Mouse (Mus musculus) macrophage (primary cell): ENCODE measurements around the gene Tuba3a. TPM values are rescaled to one million over a fixed set of nuclear protein-coding genes. Genes with fewer than 3 reads are reported as not detected.

Experiments used
- H3K27ac ChIP-seq: fragments of 350-480 bp; formaldehyde crosslinking; 2 replicates; pipeline ENCODE4 v1.9.0; 2021
- H3K36me3 ChIP-seq: fragments of 350-480 bp; formaldehyde crosslinking; 2 replicates; pipeline ENCODE4 v1.9.0; 2021; ENCODE audit errors: inconsistent target
- H3K4me3 ChIP-seq: fragments of 350-480 bp; formaldehyde crosslinking; 2 replicates; pipeline ENCODE4 v1.9.0; 2021; ENCODE audit errors: inconsistent target
- H3K79me2 ChIP-seq: fragments of 350-480 bp; formaldehyde crosslinking; 2 replicates; pipeline ENCODE4 v1.9.0; 2021; ENCODE audit errors: inconsistent target
- WGBS: methylation state at CpG from one replicate; pipeline ENCODE4 v1.1.7; 2026; ENCODE audit warnings: inconsistent platforms; ENCODE audit not compliant: missing documents; 5-methylcytosine and 5-hydroxymethylcytosine counted together
- polyA plus RNA-seq: library from polyadenylated mRNA; stranded (reverse); fragments of 250-400 nt; gene quantifications from 3 replicates; pipeline ENCODE4 v1.2.4, GENCODE M21; 2018; ENCODE audit warnings: inconsistent platforms
- total RNA-seq, 78 experiments: library from RNA; depleted of rRNA; stranded (reverse); fragments of 250-400 nt; gene quantifications; 1 replicate in 9 of 78; 2 replicates in 24 of 78; 3 replicates in 43 of 78; 4 replicates in 2 of 78; pipeline ENCODE4 v1.2.4; 2018; ENCODE audit warnings: inconsistent platforms in 56 of 78

Tuba3a gene
- not detected for total RNA-seq (2018; cell fraction: chromatin; rRNA removed)
- not detected for total RNA-seq (2018; cell fraction: cytosol; rRNA removed)
- total RNA-seq (2018; cell fraction: nucleus; rRNA removed): not detected
- not detected in 3 replicates for polyA plus RNA-seq

- 95% methylated on average over 15 of the region's 22 CpGs for WGBS
- Histone ChIP-seq H3K36me3 (no peaks in the 10 kb centered on the region), H3K79me2 (no peaks in the 10 kb centered on the region), H3K4me3 (no peak within 1 kb of the TSS), H3K27ac (no peak within 1 kb of the TSS)
Observed at GRCm38 (mm10) chr6:125285890-125286289, at the start of gene Tuba3a. Tuba3a (minus strand) TSS chr6:125286042.

- peak overlapping the region; percentile 63 for H3K27ac ChIP-seq
- 10% methylated on average over 2 of the region's 2 CpGs for WGBS
Observed at GRCm38 (mm10) chr6:125334356-125334755, 48.5 kb upstream of the Tuba3a start.

DNA sequence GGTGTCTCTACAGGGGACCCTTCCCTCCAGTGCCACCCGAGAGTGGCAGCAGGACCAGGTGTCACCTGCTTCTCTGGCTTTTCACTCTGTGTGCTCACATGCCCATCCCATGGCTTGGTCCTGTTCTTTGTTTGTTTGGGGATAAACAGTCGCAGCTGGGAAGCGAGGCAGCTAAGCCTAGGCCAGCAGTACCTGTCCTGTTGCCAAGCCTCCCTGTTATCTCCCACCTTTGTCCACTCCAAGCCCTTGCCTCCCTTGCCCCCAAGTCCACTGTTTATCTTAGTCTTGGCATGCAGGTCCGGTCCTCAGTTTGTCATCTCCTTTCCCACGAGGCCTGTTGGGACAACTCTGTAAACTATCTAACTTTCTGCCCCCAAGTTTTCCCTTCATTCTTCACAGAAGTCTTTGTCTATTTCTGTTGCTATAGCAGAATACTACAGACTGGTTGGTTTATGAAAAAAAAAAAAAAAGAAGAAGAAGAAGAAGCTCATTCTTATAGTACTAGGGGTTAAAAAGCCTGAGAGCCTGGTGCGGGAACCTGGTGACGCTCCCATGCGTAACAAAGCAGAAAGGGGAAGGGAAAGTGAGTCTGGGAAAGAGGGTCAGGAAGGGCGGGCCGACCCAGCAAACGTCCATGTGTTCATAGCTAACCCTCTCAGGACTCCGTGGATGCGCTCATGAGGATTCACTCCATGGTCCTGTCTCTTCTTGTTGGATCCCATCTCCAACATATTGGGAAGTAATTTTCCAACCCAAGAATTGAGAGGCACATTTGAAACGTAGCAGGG lies 47.5 kb upstream of the Tuba3a start:
- no peaks in the 10 kb centered on the region for H3K36me3 ChIP-seq
- H3K79me2 ChIP-seq: no peaks in the 10 kb centered on the region
- WGBS: 26% methylated on average over 14 of the region's 14 CpGs
- H3K27ac ChIP-seq: peak overlapping the region; percentile 63
- H3K4me3 ChIP-seq: no peak overlapping the region

More at GRCm38 (mm10) chr6:125334356-125334755, 48.5 kb upstream of the Tuba3a start:
- H3K36me3 ChIP-seq: no peaks in the 10 kb centered on the region
- H3K4me3 ChIP-seq: no peak overlapping the region
- no peaks in the 10 kb centered on the region for H3K79me2 ChIP-seq

- Histone ChIP-seq H3K4me3 (peak overlapping the region; percentile 20; the same call in 1 of the 2 replicates), H3K27ac (no peak overlapping the region), H3K36me3 (no peaks in the 10 kb centered on the region), H3K79me2 (no peaks in the 10 kb centered on the region)
- WGBS: 6% methylated on average over 39 of the region's 39 CpGs
Observed at GRCm38 (mm10) chr6:125330626-125331326, 44.9 kb upstream of the Tuba3a start.

DNA sequence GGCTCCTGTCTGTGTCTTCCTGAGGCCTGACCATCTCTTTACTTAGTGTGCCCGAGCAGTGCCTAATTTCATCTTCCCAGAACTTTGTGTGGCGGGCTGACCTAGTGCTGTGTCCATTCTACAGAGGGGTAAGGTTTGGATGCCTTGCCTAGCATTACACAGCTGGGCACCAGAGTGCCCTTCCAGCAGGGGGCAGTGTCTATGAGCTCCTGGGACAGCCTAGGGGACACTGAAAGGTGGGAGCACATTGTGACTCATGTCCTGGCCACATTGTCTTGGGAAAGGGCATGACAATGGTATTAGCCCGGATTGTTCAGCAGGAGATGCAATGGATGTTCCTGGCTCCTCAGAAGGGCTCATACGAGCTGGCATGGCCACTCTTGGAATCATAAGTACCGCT lies 42.4 kb upstream of the Tuba3a start:
- Histone ChIP-seq H3K27ac (no peak overlapping the region), H3K79me2 (no peaks in the 10 kb centered on the region), H3K36me3 (no peaks in the 10 kb centered on the region), H3K4me3 (no peak overlapping the region)
- 88% methylated on average over 5 of the region's 5 CpGs for WGBS

DNA sequence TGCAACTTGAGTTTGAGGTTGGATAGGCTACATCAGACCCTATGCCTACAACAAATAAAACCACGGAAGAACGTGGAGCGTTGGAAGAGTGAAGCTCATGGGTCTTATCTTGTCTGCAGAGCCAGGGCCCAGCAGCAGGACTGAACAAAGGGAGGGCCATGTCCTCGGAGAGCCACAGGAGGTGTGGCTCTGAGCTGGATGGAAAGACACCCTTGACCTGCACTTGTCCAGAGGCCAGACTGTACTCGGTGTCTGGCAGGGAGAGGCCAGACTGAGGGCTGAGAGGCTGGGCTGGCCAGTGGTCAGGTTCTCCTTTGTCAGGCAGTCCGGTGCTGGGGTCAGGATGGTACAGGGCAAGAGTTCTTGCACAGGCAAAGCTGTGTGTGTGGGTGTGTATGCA lies 39.5 kb upstream of the Tuba3a start:
- Histone ChIP-seq H3K4me3 (no peak overlapping the region), H3K79me2 (no peaks in the 10 kb centered on the region), H3K36me3 (no peaks in the 10 kb centered on the region), H3K27ac (no peak overlapping the region)
- WGBS: 83% methylated on average over 6 of the region's 6 CpGs

GRCm38 (mm10) chr6:125323547-125323946 lies 37.7 kb upstream of the Tuba3a start:
- 73% methylated on average over 6 of the region's 6 CpGs for WGBS
- Histone ChIP-seq H3K36me3 (no peaks in the 10 kb centered on the region), H3K4me3 (no peak overlapping the region), H3K27ac (no peak overlapping the region), H3K79me2 (no peaks in the 10 kb centered on the region)

GRCm38 (mm10) chr6:125322794-125323193 lies 37.0 kb upstream of the Tuba3a start:
- 93% methylated on average over 13 of the region's 13 CpGs for WGBS
- H3K27ac ChIP-seq: no peak overlapping the region
- H3K4me3 ChIP-seq: no peak overlapping the region
- H3K79me2 ChIP-seq: no peaks in the 10 kb centered on the region
- H3K36me3 ChIP-seq: no peaks in the 10 kb centered on the region

DNA sequence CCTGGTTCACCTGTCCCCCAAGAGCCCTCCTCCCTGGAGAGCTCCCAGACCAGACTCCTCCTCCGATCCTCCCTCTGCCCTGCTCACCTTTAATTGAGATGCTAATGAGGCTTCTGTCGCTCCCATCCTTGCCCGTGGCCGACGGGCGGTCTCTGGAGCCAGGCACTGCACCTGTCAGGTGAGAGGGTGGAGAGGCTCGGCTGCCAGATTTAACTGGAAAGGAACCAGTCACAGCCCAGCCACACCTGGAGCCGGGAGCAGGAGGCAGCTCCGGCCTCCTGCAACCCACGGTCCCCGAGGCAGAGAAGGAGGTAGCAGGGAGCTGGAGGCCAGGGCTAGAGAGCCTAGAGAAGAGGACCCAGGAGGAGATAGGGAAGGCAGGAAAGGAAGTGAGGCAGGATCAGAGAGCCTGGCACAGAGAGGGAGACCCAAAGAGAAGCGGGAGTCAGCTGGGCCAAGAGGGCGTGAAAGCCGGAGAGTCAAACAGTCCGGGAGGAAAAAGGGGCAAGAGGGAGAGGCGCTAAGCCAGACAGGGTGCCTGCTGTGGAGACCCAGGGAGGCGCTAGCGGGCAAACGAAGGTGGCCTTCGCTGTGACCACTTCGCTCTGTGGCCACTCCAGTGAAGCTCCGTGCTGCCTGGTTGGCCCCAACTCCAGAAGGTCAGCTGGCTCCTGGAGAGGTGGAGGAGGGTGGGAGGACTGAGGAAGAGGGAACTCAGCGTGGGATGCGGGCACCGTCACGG lies 35.4 kb upstream of the Tuba3a start:
- WGBS: 68% methylated on average over 26 of the region's 26 CpGs
- Histone ChIP-seq H3K36me3 (no peaks in the 10 kb centered on the region), H3K27ac (no peak overlapping the region), H3K79me2 (no peaks in the 10 kb centered on the region), H3K4me3 (no peak overlapping the region)

- Histone ChIP-seq H3K79me2 (no peaks in the 10 kb centered on the region), H3K4me3 (no peak within 1 kb of the TSS), H3K27ac (no peak within 1 kb of the TSS), H3K36me3 (no peaks in the 10 kb centered on the region)
- WGBS: 100% methylated on average over 1 of the region's 1 CpGs
Observed at GRCm38 (mm10) chr6:125320323-125320722, 34.5 kb upstream of the Tuba3a start, which contains the start of gene Scnn1a. Scnn1a (plus strand) TSS chr6:125320659.

DNA sequence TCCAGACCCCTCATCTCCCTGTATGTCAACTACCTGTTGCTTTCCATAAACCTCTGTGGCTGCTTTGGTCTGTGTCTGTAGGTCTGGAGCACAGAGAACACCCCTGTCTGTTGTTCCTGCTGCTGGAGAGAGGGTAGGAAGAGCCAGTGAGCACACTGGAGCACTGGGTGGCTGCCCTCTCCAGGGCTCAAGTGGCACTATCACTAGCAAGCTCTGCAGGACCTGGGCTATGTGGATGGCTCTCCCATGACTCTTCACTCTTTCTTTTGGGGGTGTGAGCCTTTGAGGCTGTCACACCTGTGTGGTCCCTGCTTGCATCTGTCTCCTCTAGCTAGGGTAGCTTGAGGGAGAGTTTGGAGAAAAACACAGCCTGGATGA lies 34.1 kb upstream of the Tuba3a start:
- Histone ChIP-seq H3K4me3 (no peak overlapping the region), H3K79me2 (no peaks in the 10 kb centered on the region), H3K27ac (no peak overlapping the region), H3K36me3 (no peaks in the 10 kb centered on the region)

DNA sequence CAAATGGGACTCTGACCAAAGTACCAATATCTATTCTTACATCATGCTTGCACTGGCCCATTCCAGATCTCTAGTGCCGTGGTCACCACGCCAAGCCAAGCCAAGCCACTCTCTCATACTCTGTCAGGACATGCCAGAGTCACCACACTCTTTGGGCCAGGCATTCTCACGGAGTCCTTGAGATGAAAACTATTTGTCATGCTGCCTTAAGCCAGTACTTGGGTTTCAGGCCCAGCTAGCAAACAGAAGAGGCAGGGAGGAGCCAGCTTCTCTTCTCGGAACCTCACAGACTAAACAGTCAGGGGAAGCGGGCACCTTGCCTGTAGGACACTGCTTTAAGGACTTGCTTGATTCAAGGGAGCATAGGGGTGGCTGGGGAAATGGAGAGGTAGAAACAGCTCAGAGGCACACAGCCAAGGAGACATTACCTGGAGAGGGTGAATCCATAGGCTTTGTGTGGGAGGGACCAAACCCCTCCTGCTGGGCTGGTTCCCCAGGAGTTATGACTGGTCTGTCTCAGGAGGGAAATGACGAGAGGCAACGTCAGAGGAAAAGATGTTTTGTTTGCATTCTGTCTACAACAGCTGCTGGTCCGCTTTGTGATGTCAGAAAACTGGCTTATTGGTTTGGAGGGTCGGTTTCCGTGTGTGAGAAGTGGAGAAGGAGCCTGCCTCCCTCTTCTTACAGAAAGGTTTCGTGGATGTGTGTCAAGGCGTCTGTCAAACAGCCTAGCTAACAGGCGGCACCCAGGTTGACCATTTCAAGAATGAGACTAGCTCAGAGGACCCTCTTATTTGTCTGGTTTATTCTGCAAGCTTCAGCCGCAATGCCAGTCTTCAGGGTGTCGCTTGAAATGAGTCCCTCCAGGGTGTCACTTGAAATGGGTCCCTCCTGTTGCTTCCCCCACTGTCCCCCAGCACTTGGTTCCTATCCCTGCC lies 33.4 kb upstream of the Tuba3a start:
- peaks cover 1% of the 10 kb centered on the region; the same call in 1 of the 2 replicates for H3K79me2 ChIP-seq
- H3K36me3 ChIP-seq: no peaks in the 10 kb centered on the region
- no peak overlapping the region for H3K27ac ChIP-seq
- H3K4me3 ChIP-seq: no peak overlapping the region
- WGBS: 84% methylated on average over 15 of the region's 15 CpGs

GRCm38 (mm10) chr6:125317077-125317476 lies 31.2 kb upstream of the Tuba3a start:
- Histone ChIP-seq H3K4me3 (no peak overlapping the region), H3K36me3 (0 out of 2 replicates have a peak, but pooled peaks cover 4% of the 10 kb centered on the region), H3K27ac (no peak overlapping the region), H3K79me2 (peaks cover 19% of the 10 kb centered on the region)
- WGBS: 90% methylated on average over 7 of the region's 7 CpGs

DNA sequence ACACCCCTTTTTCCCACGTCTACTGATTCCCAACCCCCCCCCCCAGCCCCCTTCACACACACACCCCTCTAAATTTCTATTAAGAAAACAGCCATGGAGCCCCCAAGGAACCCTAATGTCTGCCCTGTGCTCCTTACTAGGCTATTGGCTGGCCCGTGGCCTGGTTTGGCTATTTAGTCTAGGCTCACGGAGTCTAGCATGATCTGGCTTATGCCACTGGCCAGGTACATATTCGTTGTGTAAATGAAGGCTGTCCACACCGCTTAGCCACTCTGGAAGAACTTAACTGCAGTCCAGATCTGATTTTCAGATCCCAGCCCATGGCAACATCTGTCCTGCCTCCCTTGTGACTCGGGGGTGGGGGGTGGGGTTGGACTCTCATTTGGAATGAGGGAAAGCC lies 28.9 kb upstream of the Tuba3a start:
- no peak overlapping the region for H3K27ac ChIP-seq
- WGBS: 88% methylated on average over 6 of the region's 6 CpGs
- peaks cover 23% of the 10 kb centered on the region for H3K36me3 ChIP-seq
- no peak overlapping the region; the same call in 1 of the 2 replicates for H3K4me3 ChIP-seq
- H3K79me2 ChIP-seq: peaks cover 22% of the 10 kb centered on the region
